Mouse (Mus musculus): ENCODE data around the gene Wnt2b.

Gene Wnt2b

GRCm38 (mm10) chr3:104963331-104964276, 1.9 kb upstream of the Wnt2b start:
- no peak for DNase-seq (ENCODE audit: low spot score)

GRCm38 (mm10) chr3:104962866-104963265, 1.1 kb upstream of the Wnt2b start:
- DNase-seq (ENCODE audit: low spot score), result no peak

GRCm38 (mm10) chr3:104962141-104962611, 455 bp upstream of the Wnt2b start:
- no peak for DNase-seq (ENCODE audit: low spot score)

GRCm38 (mm10) chr3:104960026-104961000, 1.4 kb downstream of the Wnt2b start:
- no peak for DNase-seq (ENCODE audit: low spot score)

- DNase-seq (ENCODE audit: low spot score), result no peak
Observed at GRCm38 (mm10) chr3:104956131-104956581, 5.6 kb downstream of the Wnt2b start.

GRCm38 (mm10) chr3:104954551-104954950, 7.2 kb downstream of the Wnt2b start:
- no peak for DNase-seq (ENCODE audit: low spot score)

- DNase-seq (ENCODE audit: low spot score), result no peak
Observed at GRCm38 (mm10) chr3:104954137-104954536, 7.6 kb downstream of the Wnt2b start.

GRCm38 (mm10) chr3:104952891-104953670, 8.6 kb downstream of the Wnt2b start:
- no peak for DNase-seq (ENCODE audit: low spot score)

GRCm38 (mm10) chr3:104950926-104951325, 10.8 kb downstream of the Wnt2b start:
- DNase-seq (ENCODE audit: low spot score), result no peak

- DNase-seq (ENCODE audit: low spot score), result no peak
Observed at GRCm38 (mm10) chr3:104944894-104945293, 16.8 kb downstream of the Wnt2b start.

- DNase-seq (ENCODE audit: low spot score), result no peak
Observed at GRCm38 (mm10) chr3:104943333-104943732, 18.4 kb downstream of the Wnt2b start.

GRCm38 (mm10) chr3:104942682-104943081, 19.0 kb downstream of the Wnt2b start:
- no peak for DNase-seq (ENCODE audit: low spot score)

- no peak for DNase-seq (ENCODE audit: low spot score)
Observed at GRCm38 (mm10) chr3:104940691-104941090, 21.0 kb downstream of the Wnt2b start.

GRCm38 (mm10) chr3:104938327-104938726, 23.4 kb downstream of the Wnt2b start:
- DNase-seq (ENCODE audit: low spot score), result no peak

GRCm38 (mm10) chr3:104937728-104938305, 23.9 kb downstream of the Wnt2b start:
- DNase-seq (ENCODE audit: low spot score), result no peak

GRCm38 (mm10) chr3:104929385-104929784, 32.3 kb downstream of the Wnt2b start:
- DNase-seq (ENCODE audit: low spot score), result no peak

GRCm38 (mm10) chr3:104914986-104915385, 46.7 kb downstream of the Wnt2b start:
- no peak for DNase-seq (ENCODE audit: low spot score)

- DNase-seq (ENCODE audit: low spot score), result no peak
Observed at GRCm38 (mm10) chr3:104909195-104909594, 52.5 kb downstream of the Wnt2b start.

GRCm38 (mm10) chr3:104906007-104906406, 55.7 kb downstream of the Wnt2b start:
- no peak for DNase-seq (ENCODE audit: low spot score)

GRCm38 (mm10) chr3:104905389-104905788, 56.3 kb downstream of the Wnt2b start:
- DNase-seq (ENCODE audit: low spot score), result no peak

GRCm38 (mm10) chr3:104901154-104901553, 60.6 kb downstream of the Wnt2b start:
- no peak for DNase-seq (ENCODE audit: low spot score)

All from urinary bladder, postnatal 10 days (tissue).